Comparison of ENCODE assay signal across 8 mouse cellular contexts in the genomic region with DNA sequence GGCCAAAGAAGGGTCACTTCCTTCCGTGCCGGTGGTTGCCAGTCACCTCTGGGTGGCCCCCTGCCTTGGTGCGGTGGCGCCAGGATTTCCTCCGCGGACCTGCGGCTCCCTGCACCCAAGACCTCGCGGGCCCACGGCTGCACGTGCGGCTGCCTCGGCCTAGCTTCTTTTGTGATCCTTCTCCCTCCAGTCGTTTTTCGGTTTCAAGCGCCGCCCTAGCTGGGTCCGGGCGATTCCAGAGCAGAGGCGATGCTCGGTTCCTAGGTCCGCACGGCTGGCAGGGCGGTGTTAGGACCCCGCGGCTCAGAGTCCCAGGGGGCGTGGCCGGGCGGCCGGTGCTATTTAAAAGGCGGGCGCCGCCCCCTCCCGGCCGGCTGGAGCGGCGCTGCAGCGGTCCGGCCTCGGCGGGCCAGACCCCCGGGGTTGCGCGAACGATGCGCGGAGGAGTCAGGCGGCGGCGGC. TPM values are rescaled to one million over a fixed set of nuclear protein-coding genes. Genes with fewer than 3 reads are reported as not detected.
A peak's percentile ranks its signal among the peaks of the same experiment; 100 is the strongest.
DNase-seq lines count a peak whose midpoint lies in the region; ATAC-seq and TF ChIP-seq lines count a peak whose summit lies in the region.

No protein-coding gene starts in this region.

- H3K9me3 ChIP-seq in forebrain, embryonic 10.5 days, result no peaks in the 10 kb centered on the region
- H3K9me3 ChIP-seq in heart, postnatal 0 days (replicated peaks; ENCODE audit: control insufficient read depth, low read length), result no peaks in the 10 kb centered on the region
- no peaks in the 10 kb centered on the region for H3K9me3 ChIP-seq in liver, postnatal 0 days (ENCODE audit: low read length)
- no peaks in the 10 kb centered on the region for H3K9me3 ChIP-seq in neural tube, embryonic 13.5 days
- no peaks in the 10 kb centered on the region for H3K9me3 ChIP-seq in stomach, postnatal 0 days (ENCODE audit: control insufficient read depth, low read length)

- no peaks in the 10 kb centered on the region for H3K36me3 ChIP-seq in forebrain, embryonic 10.5 days (replicated peaks)
- H3K36me3 ChIP-seq in heart, postnatal 0 days (replicated peaks; ENCODE audit: control insufficient read depth, insufficient read depth, low read length), result no peaks in the 10 kb centered on the region
- no peaks in the 10 kb centered on the region for H3K36me3 ChIP-seq in liver, postnatal 0 days (replicated peaks; ENCODE audit: insufficient read depth, low read length)
- no peaks in the 10 kb centered on the region for H3K36me3 ChIP-seq in neural tube, embryonic 13.5 days
- no peaks in the 10 kb centered on the region for H3K36me3 ChIP-seq in stomach, postnatal 0 days (ENCODE audit: control insufficient read depth, insufficient read depth, low read length)

- H3K27me3 ChIP-seq in forebrain, embryonic 10.5 days (ENCODE audit: poor library complexity, severe bottlenecking), result peaks cover 55% of the 10 kb centered on the region
- peaks cover 6% of the 10 kb centered on the region; the same call in 1 of the 2 replicates for H3K27me3 ChIP-seq in heart, postnatal 0 days (ENCODE audit: control insufficient read depth, insufficient read depth, low read length)
- peaks cover 26% of the 10 kb centered on the region for H3K27me3 ChIP-seq in liver, postnatal 0 days (ENCODE audit: insufficient read depth, low read length)
- H3K27me3 ChIP-seq in neural tube, embryonic 13.5 days, result peaks cover 23% of the 10 kb centered on the region; the same call in 1 of the 2 replicates
- peaks cover 3% of the 10 kb centered on the region; the same call in 1 of the 2 replicates for H3K27me3 ChIP-seq in stomach, postnatal 0 days (ENCODE audit: control insufficient read depth, insufficient read depth, low read length)

- peak overlapping the region; percentile 67 for H3K4me2 ChIP-seq in heart, postnatal 0 days (ENCODE audit: low read depth, low read length)
- H3K4me2 ChIP-seq in liver, postnatal 0 days (ENCODE audit: low read depth, low read length), result peak overlapping the region; percentile 70
- H3K4me2 ChIP-seq in neural tube, embryonic 13.5 days, result peak overlapping the region; percentile 61
- peak overlapping the region; percentile 71 for H3K4me2 ChIP-seq in stomach, postnatal 0 days (replicated peaks; ENCODE audit: low read depth)

- peak; percentile 60 for DNase-seq in CD4-positive helper T cell, adult 2 months (ENCODE audit: low read depth, low spot score)
- DNase-seq in adrenal gland, postnatal 4 days (ENCODE audit: low spot score in 2 of 2), result peak; percentile 49 to 52
- DNase-seq in forebrain, embryonic 10.5 days (ENCODE audit: extremely low spot score, low spot score), result peak; percentile 78
- DNase-seq in heart, postnatal 0 days (ENCODE audit: low spot score), result peak; percentile 78
- DNase-seq in kidney, postnatal 14 days, result peak; percentile 91
- DNase-seq in liver, postnatal 0 days, result peak; percentile 75
- DNase-seq in stomach, postnatal 0 days (ENCODE audit: low spot score), result peak; percentile 80

- H3K4me1 ChIP-seq in forebrain, embryonic 10.5 days, result peaks cover 34% of the 10 kb centered on the region
- 0 out of 2 replicates have a peak, but pooled peaks cover 7% of the 10 kb centered on the region for H3K4me1 ChIP-seq in heart, postnatal 0 days (ENCODE audit: control insufficient read depth, insufficient read depth)
- H3K4me1 ChIP-seq in liver, postnatal 0 days (ENCODE audit: insufficient read depth), result peaks cover 24% of the 10 kb centered on the region
- H3K4me1 ChIP-seq in neural tube, embryonic 13.5 days (replicated peaks), result peaks cover 21% of the 10 kb centered on the region
- H3K4me1 ChIP-seq in stomach, postnatal 0 days (replicated peaks; ENCODE audit: control insufficient read depth, insufficient read depth), result peaks cover 3% of the 10 kb centered on the region; the same call in 1 of the 2 replicates

- ATAC-seq in heart, postnatal 0 days (ENCODE audit: insufficient read depth, low read depth), result peak; percentile 83
- peak; percentile 53 for ATAC-seq in liver, postnatal 0 days
- peak; percentile 80 for ATAC-seq in neural tube, embryonic 13.5 days (ENCODE audit: low read depth)
- ATAC-seq in stomach, postnatal 0 days (ENCODE audit: low FRiP score, low TSS enrichment), result peak; percentile 80

- H3K27ac ChIP-seq in forebrain, embryonic 10.5 days, result peak overlapping the region; percentile 80
- H3K27ac ChIP-seq in heart, postnatal 0 days (ENCODE audit: low read depth), result no peak overlapping the region
- peak overlapping the region; percentile 34; the same call in 1 of the 2 replicates for H3K27ac ChIP-seq in liver, postnatal 0 days (ENCODE audit: low read depth)
- H3K27ac ChIP-seq in neural tube, embryonic 13.5 days (replicated peaks), result no peak overlapping the region
- peak overlapping the region; percentile 13; the same call in 1 of the 2 replicates for H3K27ac ChIP-seq in stomach, postnatal 0 days (replicated peaks)

- H3K9ac ChIP-seq in heart, postnatal 0 days (replicated peaks; ENCODE audit: low read depth, low read length), result peak overlapping the region; percentile 32
- H3K9ac ChIP-seq in liver, postnatal 0 days (replicated peaks), result peak overlapping the region; percentile 57
- peak overlapping the region; percentile 70 for H3K9ac ChIP-seq in neural tube, embryonic 13.5 days
- peak overlapping the region; percentile 63 for H3K9ac ChIP-seq in stomach, postnatal 0 days (ENCODE audit: low read length)

- H3K4me3 ChIP-seq in forebrain, embryonic 10.5 days, result peak overlapping the region; percentile 56
- peak overlapping the region; percentile 43 for H3K4me3 ChIP-seq in heart, postnatal 0 days (ENCODE audit: low read depth, low read length)
- peak overlapping the region; percentile 55 for H3K4me3 ChIP-seq in liver, postnatal 0 days (ENCODE audit: low read depth, low read length)
- H3K4me3 ChIP-seq in neural tube, embryonic 13.5 days, result peak overlapping the region; percentile 51
- H3K4me3 ChIP-seq in stomach, postnatal 0 days (ENCODE audit: low read depth, low read length), result peak overlapping the region; percentile 58

- no peak for TF ChIP-seq EP300 in heart, postnatal 0 days (IDR thresholded peaks at IDR 0.05; ENCODE audit: low read depth)
- no peak for TF ChIP-seq EP300 in liver, postnatal 0 days (IDR thresholded peaks at IDR 0.05; ENCODE audit: low read depth)
- TF ChIP-seq EP300 in stomach, postnatal 0 days (optimal IDR thresholded peaks at IDR 0.05), result no peak

- WGBS in forebrain, embryonic 10.5 days, result under 1% methylated on average over 50 of the region's 50 CpGs
- WGBS in heart, postnatal 0 days, result 0% methylated on average over 48 of the region's 50 CpGs
- WGBS in liver, postnatal 0 days (ENCODE audit: insufficient replicate concordance), result under 1% methylated on average over 49 of the region's 50 CpGs
- under 1% methylated on average over 50 of the region's 50 CpGs for WGBS in neural tube, embryonic 13.5 days
- WGBS in stomach, postnatal 0 days, result under 1% methylated on average over 50 of the region's 50 CpGs

- 0 out of 2 replicates have a peak, but pooled peaks have one; percentile 20 for TF ChIP-seq CTCF in heart, postnatal 0 days (IDR thresholded peaks at IDR 0.05; ENCODE audit: low read depth)
- no peak; the same call in 1 of the 2 replicates for TF ChIP-seq CTCF in liver, postnatal 0 days (IDR thresholded peaks at IDR 0.05; ENCODE audit: low read depth)
- TF ChIP-seq CTCF in stomach, postnatal 0 days (IDR thresholded peaks at IDR 0.05; ENCODE audit: low read depth), result peak; percentile 49

RNA-seq across cellular contexts. Expression of gene Lrrc32, which starts 0.6 kb away (rescaled TPM):
- total RNA-seq in adrenal gland, postnatal 4 days (2021), result 10 to 100 TPM; 27.4 to 28.7 TPM
- polyA plus RNA-seq in forebrain, embryonic 10.5 days (2016; fragmentation: Nextera tagmentation; extraction: Ambion mirVana), result 4.7 and 4.8 TPM in 2 replicates
- total RNA-seq in heart, postnatal 0 days (2014; rRNA removed; ENCODE audit: low replicate concordance), result 10.3 and 11.4 TPM in 2 replicates
- 4.6 and 5.7 TPM in 2 replicates for polyA plus RNA-seq in heart, postnatal 0 days (2015; fragmentation: Nextera tagmentation; extraction: Ambion mirVana)
- 6.1 and 6.2 TPM in 2 replicates for polyA plus RNA-seq in liver, postnatal 0 days (2015; fragmentation: Nextera tagmentation; extraction: Ambion mirVana)
- 4.6 and 4.9 TPM in 2 replicates for polyA plus RNA-seq in neural tube, embryonic 13.5 days (2015; fragmentation: Nextera tagmentation; extraction: Ambion mirVana)
- polyA plus RNA-seq in stomach, postnatal 0 days (2015; fragmentation: Nextera tagmentation; extraction: Ambion mirVana), result 3.6 and 6.0 TPM in 2 replicates

RNA-seq across cellular contexts. Expression of gene Gucy2d, which starts 49.4 kb away (rescaled TPM):
- total RNA-seq in adrenal gland, postnatal 4 days (2021), result not detected
- polyA plus RNA-seq in forebrain, embryonic 10.5 days (2016; fragmentation: Nextera tagmentation; extraction: Ambion mirVana), result not detected in 2 replicates
- not detected in 2 replicates for total RNA-seq in heart, postnatal 0 days (2014; rRNA removed; ENCODE audit: low replicate concordance)
- polyA plus RNA-seq in heart, postnatal 0 days (2015; fragmentation: Nextera tagmentation; extraction: Ambion mirVana), result 0.08 TPM in 2 replicates
- not detected in 2 replicates for polyA plus RNA-seq in liver, postnatal 0 days (2015; fragmentation: Nextera tagmentation; extraction: Ambion mirVana)
- 0.43 TPM in 1 of 2 replicates, not detected in the other for polyA plus RNA-seq in neural tube, embryonic 13.5 days (2015; fragmentation: Nextera tagmentation; extraction: Ambion mirVana)
- polyA plus RNA-seq in stomach, postnatal 0 days (2015; fragmentation: Nextera tagmentation; extraction: Ambion mirVana), result 0.02 TPM in 1 of 2 replicates, not detected in the other

Comparison
In these comparisons a context has a peak if more than half of its experiments do, and no peak if none do; other contexts are left out.
1. H3K27ac ChIP-seq: peak in forebrain, embryonic 10.5 days (single experiment), liver, postnatal 0 days (single experiment) and stomach, postnatal 0 days (single experiment); none in heart, postnatal 0 days (single experiment) and neural tube, embryonic 13.5 days (single experiment).
2. Peak in every context shown above with its lines, with median percentiles within 50 percentile points of each other: DNase-seq, H3K4me3 ChIP-seq, ATAC-seq, H3K4me2 ChIP-seq and H3K9ac ChIP-seq.